Mouse (Mus musculus) heart, adult 2 months (tissue): ENCODE data around the gene Pex19. TPM values are rescaled to one million over a fixed set of nuclear protein-coding genes. Genes with fewer than 3 reads are reported as not detected.
A peak's percentile ranks its signal among the peaks of the same experiment; 100 is the strongest.

ENCODE experiments used
- DNase-seq, 2 experiments: peaks; one replicate each; pipeline ENCODE4 v3.0.0; 2021
- H3K27ac ChIP-seq: fragments of 200-600 bp; 2 replicates; pipeline ENCODE4 v1.8.1; 2022
- H3K27me3 ChIP-seq: fragments of 200-500 bp; 2 replicates; pipeline ENCODE4 v1.6.1; 2012; ENCODE audit warnings: mild to moderate bottlenecking, low read length, inconsistent platforms, mixed read lengths; ENCODE audit not compliant: control insufficient read depth, insufficient read depth
- H3K36me3 ChIP-seq: fragments of 200-500 bp; 2 replicates; pipeline ENCODE4 v1.6.1; 2012; ENCODE audit warnings: low read length, inconsistent platforms; ENCODE audit not compliant: control insufficient read depth, insufficient read depth
- H3K4me1 ChIP-seq: fragments of 200-500 bp; 2 replicates; pipeline ENCODE4 v1.6.1; 2011; ENCODE audit warnings: low read length; ENCODE audit not compliant: control insufficient read depth, insufficient read depth
- H3K4me3 ChIP-seq: fragments of 200-600 bp; 2 replicates; pipeline ENCODE4 v1.8.1; 2022
- H3K79me2 ChIP-seq: fragments of 200-500 bp; replicated peaks from 2 replicates; pipeline ENCODE4 v1.6.1; 2012; ENCODE audit warnings: mild to moderate bottlenecking, inconsistent platforms, low read length, moderate library complexity, mixed read lengths; ENCODE audit not compliant: control insufficient read depth, insufficient read depth
- H3K9ac ChIP-seq: fragments of 200-500 bp; 2 replicates; pipeline ENCODE4 v1.6.1; 2012; ENCODE audit warnings: low read depth, mild to moderate bottlenecking, control low read depth, inconsistent platforms, low read length, mixed read lengths
- CTCF ChIP-seq: fragments of 200-600 bp; IDR thresholded peaks from 2 replicates; pipeline ENCODE4 v1.8.1; 2022; ENCODE audit warnings: antibody characterized with exemption, mild to moderate bottlenecking, moderate library complexity
- EP300 ChIP-seq: fragments of 200-500 bp; IDR thresholded peaks from 2 replicates; pipeline ENCODE4 v1.6.1; 2011; ENCODE audit warnings: low read depth, low read length, control low read depth; ENCODE audit not compliant: insufficient read depth
- POLR2A ChIP-seq: fragments of 200-500 bp; IDR thresholded peaks from 2 replicates; pipeline ENCODE4 v1.6.1; 2011; ENCODE audit warnings: mild to moderate bottlenecking, low read depth, low read length, control low read depth; ENCODE audit not compliant: insufficient read depth
- WGBS: fragments of 180-500 bp; shearing (Covaris S2); methylation state at CpG from one replicate; pipeline ENCODE4 v1.1.7; 2018; 5-methylcytosine and 5-hydroxymethylcytosine counted together
- intact Hi-C: fragments of 180-260 bp; cut with DNase I; formaldehyde crosslinking; loops from one replicate; pipeline ENCODE4 v1.15.1; 2025
- polyA plus RNA-seq: library from polyadenylated mRNA; depleted of rRNA; stranded (reverse); fragments of >200 nt; gene quantifications from 2 replicates; pipeline ENCODE4 v1.2.3, GENCODE M21; 2012
- total RNA-seq, 2 experiments: library from RNA; stranded (reverse); gene quantifications; 2 replicates each; pipeline ENCODE4 v1.2.3; 2021

The Pex19 gene
- total and polyA plus RNA-seq, 3 experiments, result 107 to 125 (median 113) TPM

- intact Hi-C loops, result no loop called here
- DNase-seq, result no peak
- peak overlapping the region; percentile 39 for H3K27ac ChIP-seq
- H3K27me3 ChIP-seq, result no peaks in the 10 kb centered on the region
- H3K9ac ChIP-seq, result no peak overlapping the region
- H3K79me2 ChIP-seq, result no peaks in the 10 kb centered on the region; the same call in 1 of the 2 replicates
- no peaks in the 10 kb centered on the region for H3K4me1 ChIP-seq
- H3K36me3 ChIP-seq, result peaks cover 28% of the 10 kb centered on the region
- no peak for TF ChIP-seq EP300
- TF ChIP-seq CTCF, result no peak
- no peak for TF ChIP-seq POLR2A
- no peak overlapping the region for H3K4me3 ChIP-seq
Observed at GRCm38 (mm10) chr1:172094295-172094694, 32.3 kb upstream of the Pex19 start.

GRCm38 (mm10) chr1:172095202-172095601 is 31.4 kb upstream of the Pex19 start:
- H3K27ac ChIP-seq, result peak overlapping the region; percentile 39
- 27% methylated on average over 6 of the region's 6 CpGs for WGBS
- TF ChIP-seq POLR2A, result no peak
- no peak for TF ChIP-seq EP300
- no peak for TF ChIP-seq CTCF
- peaks cover 24% of the 10 kb centered on the region for H3K36me3 ChIP-seq
- H3K9ac ChIP-seq, result no peak overlapping the region
- H3K4me3 ChIP-seq, result no peak overlapping the region
- no peaks in the 10 kb centered on the region for H3K79me2 ChIP-seq
- no peak for DNase-seq
- no peaks in the 10 kb centered on the region for H3K27me3 ChIP-seq
- intact Hi-C loops, result no loop called here
- H3K4me1 ChIP-seq, result no peaks in the 10 kb centered on the region

GRCm38 (mm10) chr1:172099325-172100033 is 27.1 kb upstream of the Pex19 start:
- Histone ChIP-seq H3K79me2 (no peaks in the 10 kb centered on the region), H3K27me3 (no peaks in the 10 kb centered on the region), H3K4me3 (no peak overlapping the region), H3K36me3 (peaks cover 9% of the 10 kb centered on the region), H3K9ac (no peak overlapping the region), H3K4me1 (no peaks in the 10 kb centered on the region), H3K27ac (no peak overlapping the region)
- TF ChIP-seq POLR2A (no peak), EP300 (no peak), CTCF (no peak)
- intact Hi-C loops, result no loop called here
- DNase-seq, result no peak
- 69% methylated on average over 6 of the region's 6 CpGs for whole genome bisulfite sequencing

GRCm38 (mm10) chr1:172103619-172104018 is 22.9 kb upstream of the Pex19 start:
- Histone ChIP-seq H3K27ac (no peak overlapping the region), H3K4me3 (no peak overlapping the region), H3K4me1 (no peaks in the 10 kb centered on the region), H3K27me3 (no peaks in the 10 kb centered on the region), H3K9ac (no peak overlapping the region), H3K36me3 (no peaks in the 10 kb centered on the region; the same call in 1 of the 2 replicates), H3K79me2 (no peaks in the 10 kb centered on the region)
- WGBS, result 63% methylated on average over 4 of the region's 4 CpGs
- intact Hi-C loops, result no loop called here
- no peak for DNase-seq
- TF ChIP-seq POLR2A, result no peak
- TF ChIP-seq EP300, result no peak
- no peak for TF ChIP-seq CTCF

- no peaks in the 10 kb centered on the region for H3K27me3 ChIP-seq
- DNase-seq, result no peak
- TF ChIP-seq CTCF (peak; percentile 21), EP300 (no peak), POLR2A (no peak)
- intact Hi-C loops, result no loop called here
- no peak overlapping the region for H3K27ac ChIP-seq
- no peaks in the 10 kb centered on the region; the same call in 1 of the 2 replicates for H3K36me3 ChIP-seq
- no peak overlapping the region for H3K4me3 ChIP-seq
- H3K4me1 ChIP-seq, result no peaks in the 10 kb centered on the region
- no peak overlapping the region for H3K9ac ChIP-seq
- 77% methylated on average over 11 of the region's 11 CpGs for WGBS
- H3K79me2 ChIP-seq, result no peaks in the 10 kb centered on the region
Observed at GRCm38 (mm10) chr1:172105101-172105500, 21.5 kb upstream of the Pex19 start.

- TF ChIP-seq POLR2A, result no peak
- TF ChIP-seq EP300, result no peak
- TF ChIP-seq CTCF, result no peak
- Histone ChIP-seq H3K36me3 (no peaks in the 10 kb centered on the region; the same call in 1 of the 2 replicates), H3K79me2 (no peaks in the 10 kb centered on the region), H3K27me3 (no peaks in the 10 kb centered on the region), H3K4me3 (no peak overlapping the region), H3K9ac (no peak overlapping the region), H3K27ac (no peak overlapping the region), H3K4me1 (no peaks in the 10 kb centered on the region)
- intact Hi-C loops, result no loop called here
- DNase-seq, result peak in 1 of 2 experiments; percentile 14
- WGBS, result 67% methylated on average over 10 of the region's 10 CpGs
Observed at GRCm38 (mm10) chr1:172107777-172108477, 18.6 kb upstream of the Pex19 start.
